Mouse (Mus musculus): ENCODE data around the gene Creb1. TPM values are rescaled to one million over a fixed set of nuclear protein-coding genes. Genes with fewer than 3 reads are reported as not detected.
"Not testable (repeated sequence)": the region's sequence is repeated elsewhere in the genome, so short reads cannot be mapped to it uniquely, and the experiment has no call there.

Gene Creb1
- total RNA-seq, 2 experiments from 2014 or later = 18.9 to 20.7 TPM

GRCm38 (mm10) chr1:64621116-64621515 is 88.7 kb downstream of the Creb1 start:
- no peak for DNase-seq

GRCm38 (mm10) chr1:64623558-64624435 is 91.4 kb downstream of the Creb1 start:
- DNase-seq = no peak

- no peak for DNase-seq
Observed at GRCm38 (mm10) chr1:64625214-64625613, 92.8 kb downstream of the Creb1 start.

GRCm38 (mm10) chr1:64631526-64631925 is 99.1 kb downstream of the Creb1 start:
- no peak for DNase-seq

- DNase-seq = no peak
Observed at GRCm38 (mm10) chr1:64633237-64633636, 100.8 kb downstream of the Creb1 start.

- no peak for DNase-seq
Observed at GRCm38 (mm10) chr1:64635624-64636023, 103.2 kb downstream of the Creb1 start.

GRCm38 (mm10) chr1:64639279-64639678 is 106.8 kb downstream of the Creb1 start:
- DNase-seq = no peak

GRCm38 (mm10) chr1:64641069-64641468 is 108.6 kb downstream of the Creb1 start:
- DNase-seq = no peak

- DNase-seq = not testable (repeated sequence)
Observed at GRCm38 (mm10) chr1:64642541-64642940, 110.1 kb downstream of the Creb1 start.

GRCm38 (mm10) chr1:64644513-64644912 is 112.1 kb downstream of the Creb1 start:
- no peak for DNase-seq

GRCm38 (mm10) chr1:64649362-64650124 is 117.1 kb downstream of the Creb1 start:
- DNase-seq = peak; percentile 9

GRCm38 (mm10) chr1:64653701-64654100 is 121.3 kb downstream of the Creb1 start:
- no peak for DNase-seq

Other genes starting within 250 kb of the Creb1 start
- 1 to 10 TPM; 7.8 to 9.3 TPM for gene Mettl21a, start 84.6 kb downstream of the Creb1 start, total RNA-seq (2021)
- gene Ccnyl1, start 157.8 kb downstream of the Creb1 start, total RNA-seq (2021) = 10 to 100 TPM; 19.7 to 20.5 TPM
- gene Fzd5, start 205.1 kb downstream of the Creb1 start, total RNA-seq (2021) = 1 to 10 TPM; 1.5 to 2.0 TPM